Mouse (Mus musculus) ES-Bruce4 (cell line): ENCODE data around the gene Cntn3. TPM values are rescaled to one million over a fixed set of nuclear protein-coding genes. Genes with fewer than 3 reads are reported as not detected.

Source experiments
- H3K27ac ChIP-seq: 2 replicates; pipeline ENCODE4 v1.5.1; 2012; ENCODE audit warnings: low read length, inconsistent platforms; ENCODE audit not compliant: insufficient read depth
- H3K27me3 ChIP-seq: 2 replicates; pipeline ENCODE4 v1.6.1; 2012; ENCODE audit warnings: mild to moderate bottlenecking, low read length, inconsistent platforms; ENCODE audit not compliant: control insufficient read depth, poor library complexity, insufficient read depth, severe bottlenecking
- H3K36me3 ChIP-seq: 2 replicates; pipeline ENCODE4 v1.6.1; 2012; ENCODE audit warnings: inconsistent platforms, mild to moderate bottlenecking, low read length, moderate library complexity; ENCODE audit not compliant: control insufficient read depth, poor library complexity, insufficient read depth, severe bottlenecking
- H3K4me1 ChIP-seq: one replicate; pipeline ENCODE4 v1.8.1; 2011; ENCODE audit warnings: low read length; ENCODE audit not compliant: control insufficient read depth, insufficient read depth
- H3K4me3 ChIP-seq: 2 replicates; pipeline ENCODE4 v1.5.1; 2011; ENCODE audit warnings: low read depth, mild to moderate bottlenecking, low read length
- H3K9ac ChIP-seq: 2 replicates; pipeline ENCODE4 v1.6.1; 2012; ENCODE audit warnings: low read depth, mild to moderate bottlenecking, inconsistent platforms; ENCODE audit not compliant: poor library complexity, severe bottlenecking
- H3K9me3 ChIP-seq: replicated peaks from 2 replicates; pipeline ENCODE4 v1.6.1; 2012; ENCODE audit warnings: mild to moderate bottlenecking, low read length, inconsistent platforms; ENCODE audit not compliant: control insufficient read depth, poor library complexity, insufficient read depth, severe bottlenecking
- CTCF ChIP-seq: IDR thresholded peaks from one replicate; pipeline ENCODE4 v1.8.1; 2011; ENCODE audit warnings: low read depth, low read length
- EP300 ChIP-seq: IDR thresholded peaks from 2 replicates; pipeline ENCODE4 v1.6.1; 2011; ENCODE audit warnings: low read depth, low read length; ENCODE audit not compliant: insufficient read depth
- POLR2A ChIP-seq: IDR thresholded peaks from one replicate; pipeline ENCODE4 v1.8.1; 2011; ENCODE audit warnings: low read length; ENCODE audit not compliant: insufficient read depth
- polyA plus RNA-seq: library from polyadenylated mRNA; stranded (reverse); fragments of >200 nt; gene quantifications from 2 replicates; pipeline ENCODE4 v1.2.4, GENCODE M21; 2011; ENCODE audit warnings: low read depth; ENCODE audit not compliant: missing spikeins, insufficient read depth, insufficient read length

Cntn3 gene
- polyA plus RNA-seq, 1 experiment, result 0.21 TPM

- no peaks in the 10 kb centered on the region for H3K27me3 ChIP-seq
- H3K9ac ChIP-seq, result no peak overlapping the region
- no peaks in the 10 kb centered on the region for H3K36me3 ChIP-seq
- H3K9me3 ChIP-seq, result peaks cover 11% of the 10 kb centered on the region
- no peak overlapping the region for H3K27ac ChIP-seq
- H3K4me1 ChIP-seq, result no peaks in the 10 kb centered on the region
- no peak overlapping the region for H3K4me3 ChIP-seq
- TF ChIP-seq POLR2A (no peak), EP300 (no peak), CTCF (no peak)
Measured at GRCm38 (mm10) chr6:102583578-102583977, 10.7 kb upstream of the Cntn3 start.

- TF ChIP-seq CTCF (no peak), POLR2A (no peak), EP300 (no peak)
- Histone ChIP-seq H3K4me1 (no peaks in the 10 kb centered on the region), H3K4me3 (no peak overlapping the region), H3K27me3 (peaks cover 8% of the 10 kb centered on the region), H3K36me3 (no peaks in the 10 kb centered on the region), H3K9ac (no peak overlapping the region), H3K27ac (no peak overlapping the region), H3K9me3 (peaks cover 9% of the 10 kb centered on the region)
Measured at GRCm38 (mm10) chr6:102567496-102567895, 5.4 kb downstream of the Cntn3 start.

GRCm38 (mm10) chr6:102565228-102565627, 7.7 kb downstream of the Cntn3 start:
- Histone ChIP-seq H3K27me3 (peaks cover 8% of the 10 kb centered on the region), H3K9me3 (no peaks in the 10 kb centered on the region), H3K4me1 (no peaks in the 10 kb centered on the region), H3K9ac (no peak overlapping the region), H3K36me3 (no peaks in the 10 kb centered on the region), H3K27ac (no peak overlapping the region), H3K4me3 (no peak overlapping the region)
- no peak for TF ChIP-seq CTCF
- no peak for TF ChIP-seq EP300
- no peak for TF ChIP-seq POLR2A

GRCm38 (mm10) chr6:102564011-102564731, 8.7 kb downstream of the Cntn3 start:
- H3K27ac ChIP-seq, result no peak overlapping the region
- H3K4me1 ChIP-seq, result no peaks in the 10 kb centered on the region
- H3K27me3 ChIP-seq, result peaks cover 8% of the 10 kb centered on the region
- peak overlapping the region; percentile 71 for H3K4me3 ChIP-seq
- H3K9me3 ChIP-seq, result no peaks in the 10 kb centered on the region
- TF ChIP-seq EP300, result no peak
- no peak for TF ChIP-seq POLR2A
- TF ChIP-seq CTCF, result peak; percentile 25
- H3K36me3 ChIP-seq, result no peaks in the 10 kb centered on the region
- peak overlapping the region; percentile 35 for H3K9ac ChIP-seq

- Histone ChIP-seq H3K4me3 (peak overlapping the region; percentile 71), H3K36me3 (no peaks in the 10 kb centered on the region), H3K27ac (no peak overlapping the region), H3K27me3 (peaks cover 8% of the 10 kb centered on the region), H3K4me1 (no peaks in the 10 kb centered on the region), H3K9me3 (no peaks in the 10 kb centered on the region), H3K9ac (peak overlapping the region; percentile 35)
- no peak for TF ChIP-seq POLR2A
- TF ChIP-seq CTCF, result no peak
- TF ChIP-seq EP300, result no peak
Measured at GRCm38 (mm10) chr6:102563431-102563830, 9.5 kb downstream of the Cntn3 start.

- H3K9ac ChIP-seq, result no peak overlapping the region
- H3K4me3 ChIP-seq, result no peak overlapping the region
- peaks cover under 1% of the 10 kb centered on the region; the same call in 1 of the 2 replicates for H3K27me3 ChIP-seq
- no peaks in the 10 kb centered on the region for H3K9me3 ChIP-seq
- H3K36me3 ChIP-seq, result no peaks in the 10 kb centered on the region
- no peak overlapping the region for H3K27ac ChIP-seq
- no peaks in the 10 kb centered on the region for H3K4me1 ChIP-seq
- TF ChIP-seq CTCF (no peak), POLR2A (no peak), EP300 (no peak)
Measured at GRCm38 (mm10) chr6:102557521-102557920, 15.4 kb downstream of the Cntn3 start.
